Mouse (Mus musculus) liver, adult (tissue): ENCODE measurements around the gene Mast4.

ENCODE experiments used
- GATA4 ChIP-seq: IDR thresholded peaks from 2 replicates; pipeline ENCODE4 v1.6.1; 2014; ENCODE audit warnings: mild to moderate bottlenecking, low read length; ENCODE audit not compliant: insufficient replicate concordance

Gene Mast4

DNA sequence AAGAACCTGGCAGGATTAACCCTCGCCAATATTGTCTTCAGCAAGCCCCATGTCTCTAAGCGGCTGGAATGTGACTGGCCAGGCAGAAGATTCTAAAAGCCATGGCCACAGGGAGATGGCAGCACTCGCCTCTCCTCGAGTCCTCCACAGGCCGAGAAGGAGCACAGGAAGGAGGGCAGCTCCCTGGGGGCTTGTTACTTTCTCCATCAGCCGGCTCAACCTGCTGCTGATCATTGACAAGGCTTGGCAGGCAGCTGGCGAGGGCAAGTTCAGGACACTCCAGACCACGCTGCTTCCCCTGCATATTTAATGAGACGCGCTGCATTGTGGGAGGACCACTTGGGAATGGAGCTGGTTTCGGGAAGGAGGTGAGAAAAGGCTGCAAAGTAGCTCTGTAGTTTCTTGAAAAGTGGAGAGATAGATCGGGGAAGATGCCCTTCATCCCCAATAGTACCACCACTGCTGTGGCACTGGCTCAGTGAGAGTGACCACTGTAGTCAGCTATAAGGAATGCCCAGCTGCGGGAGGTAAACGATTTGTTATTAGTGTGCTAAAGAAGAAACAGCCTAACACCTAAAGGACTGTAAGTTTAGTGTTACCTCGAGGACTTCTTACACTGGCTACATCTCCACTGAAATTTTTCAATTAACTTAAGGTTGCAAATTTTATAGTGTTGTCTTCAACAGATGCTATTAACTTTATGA is 523.0 kb downstream of the Mast4 start:
- no peak for TF ChIP-seq GATA4

DNA sequence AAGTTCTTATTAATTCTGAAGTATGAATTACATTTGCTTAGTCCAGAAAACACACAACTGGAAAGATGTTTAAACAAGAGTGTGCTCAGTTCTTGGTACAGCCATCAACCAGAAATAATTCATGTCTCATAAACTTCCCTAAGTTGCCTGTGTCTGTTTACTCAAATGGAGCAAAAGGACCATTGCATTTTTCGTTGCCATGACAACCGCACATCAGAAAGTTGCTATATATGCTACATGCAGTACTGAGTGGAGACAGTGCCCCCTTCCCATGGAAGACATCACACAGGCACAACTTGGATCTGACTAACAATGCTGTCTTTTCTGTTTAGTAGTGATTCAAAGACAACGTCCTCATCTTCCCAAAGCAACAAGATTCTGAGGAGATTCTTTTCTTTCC is 527.6 kb downstream of the Mast4 start:
- no peak for TF ChIP-seq GATA4

DNA sequence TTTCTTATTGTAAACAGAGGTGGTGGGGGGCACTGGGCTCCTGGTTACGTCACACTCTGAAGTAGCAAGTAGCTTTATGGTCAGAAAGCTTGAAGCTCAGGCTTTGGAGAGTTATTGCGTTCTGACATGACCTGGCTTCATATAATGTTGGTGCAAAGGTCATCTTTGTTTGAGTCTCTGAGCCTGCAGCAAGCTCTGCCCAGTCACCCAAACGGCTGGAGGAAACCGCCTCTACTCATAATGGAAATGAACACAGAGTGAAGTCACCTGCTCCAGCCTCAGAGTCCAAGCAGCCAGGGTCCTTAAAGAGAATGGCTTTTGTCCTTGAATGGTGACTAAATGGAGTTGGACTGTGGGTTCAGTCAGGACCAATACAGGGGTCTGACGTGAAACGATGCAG is 529.1 kb downstream of the Mast4 start:
- TF ChIP-seq GATA4: no peak

DNA sequence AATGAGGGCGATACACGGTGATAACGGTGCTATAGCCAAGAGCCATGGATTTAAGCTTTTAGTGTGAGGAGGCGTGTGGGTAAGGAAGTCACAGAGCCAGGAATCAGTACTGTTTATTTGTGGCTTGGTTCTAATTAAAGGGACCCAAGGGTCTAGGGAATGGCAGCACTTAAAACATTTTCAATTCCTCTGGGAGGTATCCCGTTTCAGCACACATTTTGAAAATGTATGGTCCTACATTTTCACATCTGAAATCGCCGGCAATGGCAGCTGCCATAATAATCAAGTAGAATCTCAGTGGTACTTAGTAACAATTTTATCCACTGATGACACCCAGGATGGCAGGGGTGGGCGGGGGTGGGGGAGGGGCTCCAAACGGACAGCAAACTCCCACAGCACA is 531.1 kb downstream of the Mast4 start:
- TF ChIP-seq GATA4: no peak

DNA sequence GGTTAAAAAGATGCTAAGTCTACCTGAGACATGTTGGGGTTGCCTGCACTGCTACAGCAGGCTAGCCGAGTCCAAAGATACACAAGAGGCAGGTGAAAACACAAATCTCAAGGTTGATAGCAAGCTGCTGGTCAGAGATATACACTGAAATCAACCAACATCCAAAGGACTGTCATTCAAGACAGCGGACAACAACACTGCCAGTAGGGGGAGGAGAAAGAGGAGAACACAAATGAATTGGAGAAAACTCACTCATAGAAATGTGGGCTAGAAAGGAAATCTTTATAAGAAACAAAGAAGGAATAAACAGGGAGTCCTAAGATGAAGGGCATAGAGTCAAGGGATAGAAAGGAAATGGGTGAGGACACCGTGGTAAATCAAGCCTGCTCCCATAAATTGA is 542.1 kb downstream of the Mast4 start:
- TF ChIP-seq GATA4: no peak

DNA sequence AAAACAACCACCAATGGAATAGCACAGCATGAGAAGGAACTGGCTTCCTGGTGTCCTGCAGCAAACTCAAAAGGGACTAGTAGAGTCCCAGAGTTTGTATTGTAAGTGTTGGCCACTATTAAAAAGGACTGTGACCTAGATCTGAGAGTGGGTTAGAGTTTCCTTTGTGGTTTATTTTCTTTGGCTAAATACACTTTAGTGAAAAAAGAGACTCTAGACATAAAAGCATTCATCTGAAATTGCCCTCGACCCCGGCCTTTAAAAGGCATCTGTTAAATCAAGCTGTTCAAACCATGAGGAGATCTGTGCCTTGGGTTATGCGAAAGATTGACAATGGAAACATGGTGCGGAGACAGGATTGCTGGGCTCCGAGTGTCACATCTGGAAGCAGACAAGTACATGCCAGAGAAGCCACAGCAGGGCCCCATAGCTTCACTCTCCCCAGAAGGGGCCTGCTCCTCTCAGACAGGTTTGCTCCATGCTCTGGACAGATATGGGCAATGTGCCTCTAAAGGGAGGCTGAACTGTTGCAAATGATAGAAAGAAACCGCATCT is 543.6 kb downstream of the Mast4 start:
- TF ChIP-seq GATA4: no peak

DNA sequence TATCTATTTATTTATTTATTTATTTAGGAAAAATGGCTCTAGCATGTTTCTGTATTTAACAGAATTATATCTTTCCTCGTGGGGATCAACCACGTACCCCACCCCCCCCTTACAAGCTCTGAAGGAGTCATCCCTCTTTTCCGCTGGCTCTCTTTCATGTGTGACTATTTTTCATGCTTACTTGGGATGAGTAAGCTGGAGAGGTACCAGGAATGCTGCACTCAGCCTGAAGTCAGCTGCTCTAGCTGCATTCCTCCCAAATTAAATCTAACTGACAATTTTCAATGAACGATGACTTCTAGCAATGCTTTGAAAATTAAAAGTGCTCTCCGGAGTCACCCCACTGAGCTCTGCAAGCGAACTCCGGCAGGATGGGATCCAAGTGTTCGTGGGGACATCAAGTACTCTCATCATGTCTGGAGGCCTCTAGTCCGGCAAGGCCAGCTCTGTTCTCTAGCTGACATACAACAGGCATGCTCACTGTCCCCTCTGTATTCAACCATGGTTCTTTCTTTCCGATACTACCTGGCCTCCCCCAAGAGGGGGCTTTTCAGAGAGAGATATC is 547.5 kb downstream of the Mast4 start:
- TF ChIP-seq GATA4: no peak

DNA sequence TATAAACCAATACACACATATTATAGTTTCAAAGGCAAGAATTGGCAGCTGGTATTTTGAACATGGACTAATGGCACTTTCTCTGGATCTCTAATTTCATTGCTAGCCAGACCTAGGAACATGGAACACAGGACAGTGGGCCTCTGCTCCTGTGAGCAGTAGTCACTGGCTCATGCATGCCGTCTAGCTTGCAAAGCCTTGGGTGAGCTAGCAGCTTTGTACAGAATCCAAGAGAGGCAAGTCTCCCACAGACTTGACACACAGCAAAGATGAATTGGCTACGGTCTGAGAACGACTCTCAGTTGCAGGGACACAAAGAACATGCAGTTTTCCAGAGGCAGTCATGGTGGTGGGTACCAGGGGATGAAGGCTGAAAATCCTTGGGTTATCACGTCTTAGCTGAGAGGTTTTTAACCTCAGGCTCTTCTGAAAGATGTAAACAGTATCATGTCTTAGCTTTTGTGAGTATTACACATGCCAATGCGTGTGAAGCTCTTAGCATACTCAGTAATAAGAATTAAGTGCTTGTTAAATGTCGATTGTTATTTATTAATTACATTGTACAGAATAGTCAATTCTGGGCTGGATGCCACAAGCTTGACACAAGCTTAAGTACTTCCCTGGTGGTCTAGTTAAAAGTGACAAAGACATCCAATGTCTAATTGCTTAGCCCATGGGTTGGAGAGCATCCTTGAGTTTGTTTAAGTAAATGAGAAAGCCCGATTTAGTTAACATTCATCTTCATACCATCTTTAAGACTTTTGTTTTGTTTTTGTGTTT is 550.6 kb downstream of the Mast4 start:
- no peak for TF ChIP-seq GATA4

DNA sequence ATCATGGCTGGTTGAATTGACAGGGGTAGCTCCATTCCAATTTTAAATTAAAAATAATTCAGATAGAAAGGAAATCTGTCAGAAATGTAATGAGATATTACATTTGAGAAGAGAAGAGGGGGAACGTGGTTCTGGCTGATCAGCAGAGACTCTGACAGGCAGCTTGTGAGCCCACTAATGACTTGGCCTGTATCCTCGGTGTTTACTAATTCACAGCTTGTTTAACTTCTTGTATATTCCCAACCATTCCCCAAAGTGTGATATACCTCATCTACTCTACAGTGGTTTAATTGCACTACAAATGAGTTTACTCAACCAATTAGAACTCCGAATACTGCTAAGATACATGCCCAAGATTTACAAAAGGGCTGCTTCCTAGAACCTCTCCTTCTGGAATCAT is 555.0 kb downstream of the Mast4 start:
- TF ChIP-seq GATA4: no peak

DNA sequence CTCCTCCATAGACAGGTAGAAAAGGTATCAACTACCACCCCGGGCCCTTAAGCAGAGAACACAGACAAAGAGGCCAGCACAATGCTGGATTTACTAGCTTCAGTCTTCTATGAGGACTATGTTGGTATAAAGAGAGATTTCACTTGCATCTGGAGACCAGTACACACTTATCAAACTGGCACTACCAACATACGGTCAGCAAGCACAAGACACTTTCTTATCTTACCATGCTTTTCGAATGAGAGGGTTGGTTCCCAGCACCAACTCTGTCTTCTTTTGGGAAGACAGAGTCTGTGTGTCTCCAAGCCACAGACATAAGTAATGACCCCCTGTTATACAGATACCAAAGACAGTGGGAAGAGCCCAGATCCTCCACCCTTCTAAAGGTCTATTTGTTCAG is 555.4 kb downstream of the Mast4 start:
- TF ChIP-seq GATA4: no peak

DNA sequence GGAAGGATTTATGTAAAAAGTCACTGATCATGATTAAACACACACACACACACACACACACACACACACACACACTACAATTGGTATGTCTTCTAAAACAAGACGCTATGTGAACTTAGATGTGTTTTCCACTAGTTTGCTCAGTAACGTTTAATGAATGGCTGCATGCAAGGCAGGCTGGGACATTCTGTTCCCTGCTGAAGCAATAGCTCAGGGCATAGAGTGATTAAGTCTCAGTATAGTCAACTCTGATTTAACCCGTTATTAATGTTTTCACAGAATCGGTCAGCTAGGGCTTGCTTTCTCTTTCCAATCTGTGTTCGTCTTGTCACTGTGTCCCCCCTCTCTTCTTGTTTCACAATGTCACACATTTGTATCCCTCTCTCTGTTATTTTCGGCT is 558.8 kb downstream of the Mast4 start:
- TF ChIP-seq GATA4: no peak

DNA sequence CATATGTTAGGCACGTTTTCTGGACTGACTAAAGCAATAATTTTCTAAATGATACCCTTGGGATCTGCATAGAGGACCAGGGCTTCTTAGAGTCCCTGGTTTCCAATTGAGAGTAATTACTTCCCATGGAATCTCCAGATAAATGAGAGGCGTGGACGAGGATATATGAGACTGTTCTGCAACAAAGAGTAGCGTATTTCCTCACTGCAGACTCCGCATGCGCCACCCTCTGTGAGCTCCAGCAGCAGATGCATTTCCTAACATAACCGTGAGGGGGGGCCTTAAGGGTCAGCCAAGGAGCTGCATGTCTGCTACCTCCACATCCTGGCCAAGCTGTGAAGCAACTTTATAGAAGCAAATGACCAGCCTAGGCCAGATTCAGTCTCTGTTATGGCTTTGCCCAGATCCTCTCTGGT is 559.5 kb downstream of the Mast4 start:
- no peak for TF ChIP-seq GATA4

DNA sequence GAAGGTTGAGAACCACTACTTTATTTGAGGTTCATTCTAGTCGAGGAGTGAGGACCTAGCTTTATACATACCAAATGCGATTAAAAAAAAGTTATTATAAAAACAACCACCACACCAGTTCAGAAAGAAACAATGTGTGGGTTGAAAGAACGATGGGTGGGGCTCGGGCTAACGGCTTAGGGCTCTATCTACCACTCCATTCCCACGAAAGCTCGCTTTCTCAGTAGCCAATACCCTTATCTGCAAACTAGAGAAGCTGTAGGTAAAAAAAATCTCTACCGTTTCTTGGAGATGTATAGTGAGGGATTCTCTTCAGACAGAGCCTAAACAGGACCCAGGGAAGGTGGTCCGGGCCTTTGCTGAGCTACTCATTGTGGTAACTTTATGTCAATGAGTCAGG is 561.1 kb downstream of the Mast4 start:
- TF ChIP-seq GATA4: no peak

DNA sequence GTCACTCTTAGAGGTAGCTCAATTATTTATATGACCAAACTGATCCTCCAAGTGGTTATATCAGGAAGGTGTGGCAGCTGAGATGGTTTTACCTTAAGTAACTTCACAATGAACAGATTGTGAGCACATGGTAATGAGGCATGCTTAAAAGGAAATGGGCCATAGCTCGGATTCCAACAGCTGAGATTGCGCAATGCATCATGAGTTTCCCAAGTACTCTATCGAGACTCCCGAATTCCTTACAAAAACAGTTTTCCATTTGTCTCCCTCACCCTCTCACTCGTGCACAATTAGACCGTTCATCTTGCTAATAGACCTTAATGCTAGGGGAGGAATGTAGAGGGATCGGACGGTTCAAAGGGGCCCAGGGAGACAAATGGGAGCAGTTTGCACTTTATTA is 564.1 kb downstream of the Mast4 start:
- no peak for TF ChIP-seq GATA4

DNA sequence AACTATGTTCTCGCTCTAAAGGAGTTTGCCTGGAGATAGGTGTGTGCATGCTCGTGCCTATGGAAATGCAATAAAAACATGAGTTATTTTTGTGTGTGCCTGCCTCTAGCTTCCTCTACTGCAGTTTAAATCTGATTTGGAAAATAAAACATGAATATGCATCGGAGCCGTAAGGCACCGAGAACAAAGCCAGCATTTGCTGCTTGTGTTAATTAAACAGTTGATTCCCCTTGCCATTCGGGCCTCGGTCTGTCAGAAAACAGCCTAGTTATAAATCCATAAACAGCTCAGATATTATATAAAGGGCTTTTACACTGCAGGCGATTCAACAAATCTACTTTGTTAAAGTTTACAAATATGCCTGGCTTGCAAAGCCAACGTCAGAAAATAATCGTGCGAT is 565.8 kb downstream of the Mast4 start:
- no peak for TF ChIP-seq GATA4

DNA sequence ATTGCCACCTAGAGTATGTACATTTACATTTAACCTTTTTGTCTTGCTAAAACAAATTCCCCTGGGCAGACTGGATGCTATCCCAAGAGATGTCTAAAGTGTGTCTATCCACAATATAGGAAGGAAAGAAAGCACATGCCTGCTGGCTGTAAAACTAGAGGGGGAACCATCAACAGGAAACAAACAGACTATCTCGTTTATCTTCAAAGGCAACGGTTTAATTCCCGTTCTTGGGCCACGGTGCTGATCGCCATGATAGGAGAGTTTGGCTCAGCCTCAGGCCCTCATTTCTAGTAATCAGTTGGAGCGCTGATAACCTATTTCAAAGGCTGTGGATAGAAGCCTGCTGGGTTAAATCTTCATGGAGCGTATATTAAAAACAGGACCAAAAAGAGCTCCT is 567.2 kb downstream of the Mast4 start:
- no peak for TF ChIP-seq GATA4
